Mouse (Mus musculus) embryonic stem cell, embryonic (primary cell): ENCODE measurements around the gene Pcsk4.

Experiments
- CTCF ChIA-PET, 4 experiments: fragments of 300-600 bp in 2 of 4; fragments of 350-600 bp in 2 of 4; sonication (Branson Sonifier 250); formaldehyde crosslinking; loops; one replicate each; lab custom pipeline; 2022; ENCODE audit warnings: inconsistent platforms in 2 of 4; lab: Charles Lee
- POLR2A ChIA-PET, 4 experiments: fragments of 300-600 bp in 2 of 4; fragments of 350-600 bp in 2 of 4; sonication (Branson Sonifier 250); formaldehyde crosslinking; loops; one replicate each; lab custom pipeline; 2022; ENCODE audit warnings: antibody characterized with exemption in 4 of 4, inconsistent platforms in 1 of 4; lab: Charles Lee

Gene Pcsk4

GRCm38 (mm10) chr10:80321670-80322581, 7.4 kb downstream of the Pcsk4 start:
- POLR2A ChIA-PET, result interaction anchor here in 3 of 4 experiments (0.5 to 1.9 kb wide), 9 partner anchors 8 to 131 kb away, joined by 3 to 10 read pairs (median 4); partner anchors contain the start of genes Adamtsl5 (in 1 of the 3), Dazap1 (in 1 of the 3), Pcsk4 (in 1 of the 3) and Reep6 (in 1 of the 3)
- CTCF ChIA-PET, result interaction anchor here in 1 of 4 experiments (0.6 kb wide), 1 partner anchor 408 kb away, joined by 3 read pairs; no protein-coding TSS in a partner anchor

GRCm38 (mm10) chr10:80321014-80321669, 8.2 kb downstream of the Pcsk4 start:
- POLR2A ChIA-PET, result interaction anchor here in 3 of 4 experiments (0.6 to 1.5 kb wide), 8 partner anchors 8 to 540 kb away, joined by 3 to 10 read pairs (median 4); partner anchors contain the start of genes Adamtsl5 (in 1 of the 3), Dazap1 (in 1 of the 3), Pcsk4 (in 1 of the 3) and Reep6 (in 1 of the 3)

GRCm38 (mm10) chr10:80320340-80320760, 8.9 kb downstream of the Pcsk4 start, which contains the start of gene 2310011J03Rik:
TSS of gene 2310011J03Rik (minus strand) at chr10:80320537.
- ChIA-PET CTCF (interaction anchor here in 1 of 4 experiments (0.7 kb wide), 1 partner anchor 122 kb away, joined by 3 read pairs; no protein-coding TSS in a partner anchor), POLR2A (interaction anchor here in 1 of 4 experiments (1.2 to 1.5 kb wide), 4 partner anchors 7 to 59 kb away, joined by 3 to 10 read pairs (median 4); partner anchors contain the start of genes Dazap1, Pcsk4 and Reep6)

More at GRCm38 (mm10) chr10:80321014-80321669, 8.2 kb downstream of the Pcsk4 start:
- CTCF ChIA-PET, result interaction anchor here in 2 of 4 experiments (0.5 to 0.6 kb wide), 2 partner anchors 22 to 407 kb away, joined by 3 read pairs; no protein-coding TSS in a partner anchor

- ChIA-PET POLR2A (interaction anchor here in 2 of 4 experiments (0.9 to 10.1 kb wide), 11 partner anchors 9 to 358 kb away, joined by 3 to 143 read pairs (median 4); partner anchors contain the start of genes Apc2 (in 2 of the 2), Pcsk4 (in 2 of the 2), Reep6 (in 2 of the 2) and Rps15 (in 2 of the 2)), CTCF (interaction anchor here in 1 of 4 experiments (0.6 to 1.5 kb wide), 3 partner anchors 13 to 111 kb away, joined by 3 read pairs; partner anchors contain the start of genes Pcsk4, Reep6 and Rps15)
Measured at GRCm38 (mm10) chr10:80317011-80317410, 12.3 kb downstream of the Pcsk4 start.

GRCm38 (mm10) chr10:80316359-80316781, 12.9 kb downstream of the Pcsk4 start:
- ChIA-PET POLR2A (interaction anchor here in 2 of 4 experiments (0.6 to 10.1 kb wide), 13 partner anchors 8 to 148 kb away, joined by 3 to 143 read pairs (median 4); partner anchors contain the start of genes Apc2 (in 2 of the 2), Pcsk4 (in 2 of the 2), Reep6 (in 2 of the 2) and Rps15 (in 2 of the 2)), CTCF (interaction anchor here in 2 of 4 experiments (0.6 to 1.7 kb wide), 6 partner anchors 8 to 112 kb away, joined by 3 to 5 read pairs (median 3); partner anchors contain the start of genes Pcsk4 (in 1 of the 2), Reep6 (in 1 of the 2) and Rps15 (in 1 of the 2))

GRCm38 (mm10) chr10:80315315-80315714, 14.0 kb downstream of the Pcsk4 start:
- ChIA-PET CTCF (interaction anchor here in 2 of 4 experiments (0.6 to 1.7 kb wide), 5 partner anchors 25 to 209 kb away, joined by 3 to 4 read pairs (median 3); no protein-coding TSS in a partner anchor), POLR2A (interaction anchor here in 3 of 4 experiments (0.7 to 10.1 kb wide), 19 partner anchors 9 to 361 kb away, joined by 3 to 143 read pairs (median 4); partner anchors contain the start of genes Pcsk4 (in 3 of the 3), Reep6 (in 3 of the 3), Rps15 (in 3 of the 3) and Apc2 (in 2 of the 3))

- POLR2A ChIA-PET, result interaction anchor here in 3 of 4 experiments (0.7 to 10.1 kb wide), 22 partner anchors 8 to 362 kb away, joined by 3 to 143 read pairs (median 4); partner anchors contain the start of genes Pcsk4 (in 3 of the 3), Reep6 (in 3 of the 3), Rps15 (in 3 of the 3) and Apc2 (in 2 of the 3)
- CTCF ChIA-PET, result interaction anchor here in 3 of 4 experiments (0.6 to 1.9 kb wide), 5 partner anchors 26 to 708 kb away, joined by 3 to 8 read pairs (median 4); no protein-coding TSS in a partner anchor
Measured at GRCm38 (mm10) chr10:80314494-80315001, 14.8 kb downstream of the Pcsk4 start.

GRCm38 (mm10) chr10:80313627-80314201, 15.6 kb downstream of the Pcsk4 start:
- CTCF ChIA-PET, result interaction anchor here (0.5 to 2.9 kb wide), 12 partner anchors 10 to 173 kb away, joined by 3 to 10 read pairs (median 4); partner anchors contain the start of genes Apc2 (in 2 of the 4), Pcsk4 (in 1 of the 4) and Reep6 (in 1 of the 4)
- POLR2A ChIA-PET, result interaction anchor here (0.6 to 10.1 kb wide), 22 partner anchors 9 to 146 kb away, joined by 3 to 143 read pairs (median 4); partner anchors contain the start of genes Rps15 (in 3 of the 4), Apc2 (in 2 of the 4), Pcsk4 (in 2 of the 4) and Reep6 (in 2 of the 4)

- CTCF ChIA-PET, result interaction anchor here in 3 of 4 experiments (0.6 to 2.9 kb wide), 15 partner anchors 16 to 193 kb away, joined by 3 to 10 read pairs (median 3); partner anchors contain the start of genes Apc2 (in 2 of the 3), Pcsk4 (in 1 of the 3) and Reep6 (in 1 of the 3)
- POLR2A ChIA-PET, result interaction anchor here in 3 of 4 experiments (0.5 to 10.1 kb wide), 36 partner anchors 8 to 605 kb away, joined by 3 to 143 read pairs (median 4); partner anchors contain the start of genes Rps15 (in 3 of the 3), Apc2 (in 2 of the 3), Dazap1 (in 2 of the 3) and Pcsk4 (in 2 of the 3)
Measured at GRCm38 (mm10) chr10:80312586-80313504, 16.5 kb downstream of the Pcsk4 start.

GRCm38 (mm10) chr10:80311560-80311959, 17.7 kb downstream of the Pcsk4 start:
- POLR2A ChIA-PET, result interaction anchor here in 3 of 4 experiments (0.6 to 10.1 kb wide), 16 partner anchors 12 to 324 kb away, joined by 3 to 143 read pairs (median 4); partner anchors contain the start of genes Apc2 (in 2 of the 3), Pcsk4 (in 2 of the 3), Reep6 (in 2 of the 3) and Rps15 (in 2 of the 3)
- CTCF ChIA-PET, result interaction anchor here in 3 of 4 experiments (0.5 to 2.9 kb wide), 9 partner anchors 15 to 570 kb away, joined by 3 to 10 read pairs (median 4); partner anchors contain the start of gene Apc2 (in 1 of the 3)

GRCm38 (mm10) chr10:80304862-80305261, 24.4 kb downstream of the Pcsk4 start:
- ChIA-PET POLR2A (interaction anchor here (0.6 to 3.0 kb wide), 40 partner anchors 8 to 1179 kb away, joined by 3 to 76 read pairs (median 4); partner anchors contain the start of genes Rps15 (in 4 of the 4), Apc2 (in 3 of the 4), Pcsk4 (in 2 of the 4) and Reep6 (in 2 of the 4)), CTCF (interaction anchor here in 3 of 4 experiments (0.6 to 1.6 kb wide), 16 partner anchors 10 to 577 kb away, joined by 3 to 14 read pairs (median 4); partner anchors contain the start of genes Adamtsl5 (in 1 of the 3), Apc2 (in 1 of the 3), Pcsk4 (in 1 of the 3) and Reep6 (in 1 of the 3))

GRCm38 (mm10) chr10:80304458-80304857, 24.8 kb downstream of the Pcsk4 start:
- POLR2A ChIA-PET, result interaction anchor here (0.5 to 3.0 kb wide), 43 partner anchors 8 to 1180 kb away, joined by 3 to 76 read pairs (median 4); partner anchors contain the start of genes Rps15 (in 4 of the 4), Apc2 (in 3 of the 4), Pcsk4 (in 2 of the 4) and Reep6 (in 2 of the 4)
- CTCF ChIA-PET, result interaction anchor here (0.6 to 1.6 kb wide), 17 partner anchors 9 to 1550 kb away, joined by 3 to 8 read pairs (median 5); partner anchors contain the start of genes Adamtsl5 (in 1 of the 4), Apc2 (in 1 of the 4), Pcsk4 (in 1 of the 4) and Reep6 (in 1 of the 4)

- ChIA-PET CTCF (interaction anchor here in 2 of 4 experiments (1.1 to 1.3 kb wide), 2 partner anchors 71 to 72 kb away, joined by 3 read pairs; no protein-coding TSS in a partner anchor), POLR2A (interaction anchor here in 3 of 4 experiments (0.5 to 11.0 kb wide), 11 partner anchors 8 to 371 kb away, joined by 3 to 143 read pairs (median 4); partner anchors contain the start of genes Rps15 (in 2 of the 3), Apc2 (in 1 of the 3), Dazap1 (in 1 of the 3) and Pcsk4 (in 1 of the 3))
Measured at GRCm38 (mm10) chr10:80302471-80302881, 26.8 kb downstream of the Pcsk4 start.
